Mouse (Mus musculus): Measurements from ENCODE around the gene Fam111a.

DNA sequence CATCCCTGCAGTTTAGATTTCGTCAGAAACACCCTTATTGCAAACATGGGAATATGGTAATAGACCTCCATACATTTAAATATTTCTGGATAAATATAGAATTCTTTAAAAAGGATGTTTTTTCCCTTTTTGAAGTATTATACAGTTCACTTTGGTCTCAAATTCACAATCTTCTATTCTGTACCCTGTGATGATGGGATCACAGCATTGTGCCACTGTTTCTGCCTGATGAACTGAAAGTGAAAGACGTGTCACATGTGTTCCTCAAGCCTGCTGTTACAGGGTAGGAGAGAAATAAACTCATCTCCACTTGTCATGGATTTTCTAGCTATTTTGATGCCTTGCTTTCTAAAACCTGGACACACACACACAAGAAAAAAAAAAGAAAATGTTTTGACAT, 25.3 kb downstream of the Fam111a start:
- no peak for TF ChIP-seq CTCF (IDR thresholded peaks at IDR 0.05)
- no peak for TF ChIP-seq EP300 (IDR thresholded peaks at IDR 0.05)

Data from lung, postnatal 0 days (tissue).